In genomic region chr12:41486331-41486730, GRCm38 (mm10) we compare ENCODE assay signal across 8 mouse cellular contexts. TPM values are rescaled to one million over a fixed set of nuclear protein-coding genes. Genes with fewer than 3 reads are reported as not detected.
A peak's percentile ranks its signal among the peaks of the same experiment; 100 is the strongest.
DNase-seq lines count a peak whose midpoint lies in the region; ATAC-seq and TF ChIP-seq lines count a peak whose summit lies in the region.

TSS of gene Lrrn3 (minus strand) at chr12:41486431.

- no peaks in the 10 kb centered on the region for H3K36me3 ChIP-seq in spleen, adult 2 months (ENCODE audit: control insufficient read depth, insufficient read depth, low read length)
- H3K36me3 ChIP-seq in stomach, embryonic 14.5 days (ENCODE audit: control insufficient read depth, insufficient read depth, low read length), result no peaks in the 10 kb centered on the region

- H3K9ac ChIP-seq in stomach, embryonic 14.5 days (replicated peaks; ENCODE audit: low read depth, low read length), result no peak within 1 kb of the TSS; the same call in 1 of the 2 replicates

- intact Hi-C loops in left cerebral cortex, postnatal 25 days (cut with DNase I), result loop anchor here (2.0 to 10.0 kb wide), 3 partner anchors 196 to 376 kb away; no protein-coding TSS in a partner anchor

- H3K4me3 ChIP-seq in cerebellum, adult 2 months (replicated peaks; ENCODE audit: insufficient read depth, low read depth, low read length), result peak within 1 kb of the TSS; percentile 80
- H3K4me3 ChIP-seq in spleen, adult 2 months (ENCODE audit: extremely low read depth, insufficient read depth, insufficient read length), result peak within 1 kb of the TSS; percentile 32; the same call in 1 of the 2 replicates
- H3K4me3 ChIP-seq in stomach, embryonic 14.5 days (ENCODE audit: low read depth, low read length), result peak within 1 kb of the TSS; percentile 31

- peak within 1 kb of the TSS; percentile 42 for H3K4me2 ChIP-seq in stomach, embryonic 14.5 days (replicated peaks; ENCODE audit: low read depth, low read length)

- TF ChIP-seq CTCF in cerebellum, adult 2 months (IDR thresholded peaks at IDR 0.05; ENCODE audit: borderline replicate concordance, insufficient read depth, low read depth, low read length), result no peak
- no peak for TF ChIP-seq CTCF in spleen, adult 2 months (IDR thresholded peaks at IDR 0.05; ENCODE audit: extremely low read depth, insufficient read depth, insufficient read length, insufficient replicate concordance)

- WGBS in cerebellum, adult 2 months, result 100% methylated on average over 1 of the region's 1 CpGs
- 88% methylated on average over 1 of the region's 1 CpGs for WGBS in spleen, adult 2 months
- WGBS in stomach, embryonic 14.5 days, result 83% methylated on average over 1 of the region's 1 CpGs

- TF ChIP-seq POLR2A in cerebellum, adult 2 months (IDR thresholded peaks at IDR 0.05; ENCODE audit: borderline replicate concordance, insufficient read depth, low read length), result no peak
- no peak for TF ChIP-seq POLR2A in spleen, adult 2 months (IDR thresholded peaks at IDR 0.05; ENCODE audit: low read depth, low read length)

- 0 out of 2 replicates have a peak, but pooled peaks cover 3% of the 10 kb centered on the region for H3K4me1 ChIP-seq in cerebellum, adult 2 months (ENCODE audit: control insufficient read depth, insufficient read depth, low read length)
- no peaks in the 10 kb centered on the region for H3K4me1 ChIP-seq in spleen, adult 2 months (ENCODE audit: control insufficient read depth, insufficient read depth, insufficient read length)
- 0 out of 2 replicates have a peak, but pooled peaks cover 3% of the 10 kb centered on the region for H3K4me1 ChIP-seq in stomach, embryonic 14.5 days (ENCODE audit: control insufficient read depth, insufficient read depth, low read length)

- H3K27ac ChIP-seq in cerebellum, adult 2 months (ENCODE audit: insufficient read depth, low read length), result peak within 1 kb of the TSS; percentile 78
- 0 out of 2 replicates have a peak within 1 kb of the TSS, but pooled peaks have one; percentile 22 for H3K27ac ChIP-seq in spleen, adult 2 months (ENCODE audit: insufficient read depth, low read length)
- H3K27ac ChIP-seq in stomach, embryonic 14.5 days (ENCODE audit: low read length), result 0 out of 2 replicates have a peak within 1 kb of the TSS, but pooled peaks have one; percentile 21

- DNase-seq in cerebellum, adult 2 months, result peak in 1 of 2 experiments; percentile 20
- no peak for DNase-seq in cerebellum, adult 11-12 months
- no peak for DNase-seq in spleen, adult 2 months (ENCODE audit: low read depth in 1 of 2, low spot score in 2 of 2)
- DNase-seq in spleen, adult 18-20 months, result no peak
- no peak for DNase-seq in left cerebral cortex, postnatal 25 days (ENCODE audit: low spot score in 2 of 2)
- DNase-seq in kidney, postnatal 10 days, result no peak
- DNase-seq in cerebellum, postnatal 10 days, result no peak

- no peaks in the 10 kb centered on the region for H3K27me3 ChIP-seq in cerebellum, adult 2 months (ENCODE audit: control insufficient read depth, insufficient read depth, low read length)
- H3K27me3 ChIP-seq in spleen, adult 2 months (ENCODE audit: control insufficient read depth, insufficient read depth, low read length), result peaks cover 2% of the 10 kb centered on the region; the same call in 1 of the 2 replicates
- H3K27me3 ChIP-seq in stomach, embryonic 14.5 days (ENCODE audit: control insufficient read depth, insufficient read depth, low read length), result no peaks in the 10 kb centered on the region

- no peak for ATAC-seq in stomach, embryonic 14.5 days (ENCODE audit: insufficient number of reproducible peaks, insufficient read depth, low FRiP score, low read depth)

- no peaks in the 10 kb centered on the region for H3K9me3 ChIP-seq in stomach, embryonic 14.5 days (ENCODE audit: control insufficient read depth, low read depth, low read length)

RNA-seq across cellular contexts. Expression of gene Lrrn3, which starts in this region (rescaled TPM):
- 22.8 and 23.2 TPM in 2 replicates for polyA plus RNA-seq in cerebellum, adult 2 months (2012; rRNA removed)
- polyA plus RNA-seq in spleen, adult 2 months (2012; rRNA removed), result 0.41 and 0.48 TPM in 2 replicates
- 10 to 100 TPM; 50.0 to 54.9 TPM for total RNA-seq in left cerebral cortex, postnatal 25 days (2021)
- polyA plus RNA-seq in stomach, embryonic 14.5 days (2014; fragmentation: Nextera tagmentation; extraction: Ambion mirVana), result 21.6 and 22.1 TPM in 2 replicates

Comparison
In these comparisons a context has a peak if more than half of its experiments do, and no peak if none do; other contexts are left out.
1. RNA of gene Lrrn3 (polyA plus RNA-seq): 22.8 to 23.2 TPM in cerebellum, adult 2 months and 21.6 to 22.1 TPM in stomach, embryonic 14.5 days; 0.41 to 0.48 TPM in spleen, adult 2 months; every median in the first group is over 10 times any median in the second.
2. H3K27ac ChIP-seq: peak in every context shown above with its lines; median percentile 78 in cerebellum, adult 2 months; 22 in spleen, adult 2 months; 21 in stomach, embryonic 14.5 days.
3. Peak in every context shown above with its lines, with median percentiles within 50 percentile points of each other: H3K4me3 ChIP-seq.